Mouse (Mus musculus) G1E (cell line): ENCODE measurements around the gene Slc25a51. TPM values are rescaled to one million over a fixed set of nuclear protein-coding genes. Genes with fewer than 3 reads are reported as not detected.

ENCODE experiments used
- ATAC-seq: 2 replicates; pipeline ENCODE4 v1.8.0; 2016; ENCODE audit warnings: mild to moderate bottlenecking; ENCODE audit not compliant: insufficient number of reproducible peaks, poor library complexity, low FRiP score, severe bottlenecking; ENCODE audit errors: extremely low read depth
- DNase-seq: peaks from one replicate; pipeline ENCODE4 v3.0.0; 2012; ENCODE audit warnings: low spot score
- H3K27me3 ChIP-seq: 2 replicates; pipeline ENCODE4 v1.6.1; 2012; ENCODE audit warnings: mild to moderate bottlenecking, low read length, inconsistent platforms; ENCODE audit not compliant: insufficient read depth
- H3K36me3 ChIP-seq: replicated peaks from 2 replicates; pipeline ENCODE3; 2012; ENCODE audit warnings: mild to moderate bottlenecking, inconsistent platforms
- H3K4me1 ChIP-seq: 2 replicates; pipeline ENCODE4 v1.6.1; 2012; ENCODE audit warnings: low read depth, low read length, inconsistent platforms, mixed read lengths; ENCODE audit not compliant: insufficient read depth
- H3K4me3 ChIP-seq: 2 replicates; pipeline ENCODE4 v1.5.1; 2012; ENCODE audit warnings: low read depth, mild to moderate bottlenecking, inconsistent platforms, low read length, moderate library complexity, mixed read lengths
- H3K9me3 ChIP-seq: replicated peaks from 2 replicates; pipeline ENCODE4 v1.6.1; 2012; ENCODE audit warnings: inconsistent platforms
- CTCF ChIP-seq: IDR thresholded peaks from 2 replicates; pipeline ENCODE4 v1.5.1; 2012; ENCODE audit warnings: low read depth, low read length, inconsistent platforms, mixed read lengths
- GATA1 ChIP-seq: IDR thresholded peaks from 2 replicates; pipeline ENCODE4 v1.6.1; 2012; ENCODE audit warnings: borderline replicate concordance, low read length, inconsistent platforms, mixed read lengths
- GATA2 ChIP-seq: IDR thresholded peaks from 2 replicates; pipeline ENCODE4 v1.6.1; 2012; ENCODE audit warnings: low read depth, low read length, inconsistent platforms, borderline replicate concordance
- POLR2AphosphoS5 ChIP-seq: IDR thresholded peaks from 2 replicates; pipeline ENCODE4 v1.6.1; 2012; ENCODE audit warnings: low read depth, low read length, inconsistent platforms; ENCODE audit not compliant: insufficient replicate concordance
- TAL1 ChIP-seq: conservative IDR thresholded peaks from 2 replicates; pipeline ENCODE4 v1.6.1; 2012; ENCODE audit warnings: low read depth, low read length, inconsistent platforms, mixed read lengths
- polyA plus RNA-seq: library from polyadenylated mRNA; stranded (reverse); fragments of >175 nt; gene quantifications from 2 replicates; pipeline ENCODE4 v1.2.3, GENCODE M21; 2012
- total RNA-seq, 2 experiments: library from RNA; stranded (forward) in 1 of 2; stranded (reverse) in 1 of 2; fragments of 200-1000 nt in 1 of 2; fragments of >200 nt in 1 of 2; fragmentation: Nextera tagmentation in 1 of 2; gene quantifications; 2 replicates each; pipeline ENCODE4 v1.2.3; 2014 to 2017

Gene Slc25a51
- total and polyA plus RNA-seq, 3 experiments: 33.5 to 84.0 (median 46.4) TPM

- TF ChIP-seq CTCF (no peak), TAL1 (no peak), GATA1 (no peak), POLR2AphosphoS5 (no peak)
- ATAC-seq (no peak), DNase-seq (no peak)
- no peak overlapping the region for H3K4me3 ChIP-seq
- no peaks in the 10 kb centered on the region for H3K9me3 ChIP-seq
- peaks cover 17% of the 10 kb centered on the region for H3K4me1 ChIP-seq
- no peaks in the 10 kb centered on the region for H3K36me3 ChIP-seq
- peaks cover 49% of the 10 kb centered on the region for H3K27me3 ChIP-seq
These were observed 13.1 kb upstream of the Slc25a51 start for GRCm38 (mm10) chr4:45421519-45422260.

- Histone ChIP-seq H3K4me3 (no peak overlapping the region), H3K27me3 (peaks cover 50% of the 10 kb centered on the region), H3K4me1 (peaks cover 21% of the 10 kb centered on the region), H3K36me3 (no peaks in the 10 kb centered on the region), H3K9me3 (no peaks in the 10 kb centered on the region)
- DNase-seq (no peak), ATAC-seq (no peak)
- TF ChIP-seq POLR2AphosphoS5: no peak
- no peak for TF ChIP-seq GATA2
- TF ChIP-seq TAL1: no peak
- no peak for TF ChIP-seq GATA1
- TF ChIP-seq CTCF: no peak
These were observed 12.2 kb upstream of the Slc25a51 start for GRCm38 (mm10) chr4:45420733-45421132.

GRCm38 (mm10) chr4:45419051-45419450, 10.5 kb upstream of the Slc25a51 start:
- Histone ChIP-seq H3K9me3 (no peaks in the 10 kb centered on the region), H3K4me1 (peaks cover 21% of the 10 kb centered on the region), H3K4me3 (no peak overlapping the region), H3K36me3 (no peaks in the 10 kb centered on the region), H3K27me3 (peaks cover 56% of the 10 kb centered on the region)
- TF ChIP-seq POLR2AphosphoS5 (no peak), TAL1 (no peak), CTCF (no peak)
- no peak for ATAC-seq
- no peak for DNase-seq

- no peaks in the 10 kb centered on the region for H3K9me3 ChIP-seq
- no peak overlapping the region; the same call in 1 of the 2 replicates for H3K4me3 ChIP-seq
- no peak for TF ChIP-seq GATA2
- no peak for TF ChIP-seq TAL1
- DNase-seq: peak; percentile 62
- ATAC-seq: no peak
- H3K27me3 ChIP-seq: peaks cover 61% of the 10 kb centered on the region
- H3K4me1 ChIP-seq: peaks cover 21% of the 10 kb centered on the region
- no peaks in the 10 kb centered on the region for H3K36me3 ChIP-seq
These were observed 9.8 kb upstream of the Slc25a51 start for GRCm38 (mm10) chr4:45418229-45418950.

GRCm38 (mm10) chr4:45416314-45416713, 7.7 kb upstream of the Slc25a51 start:
- no peak for DNase-seq

GRCm38 (mm10) chr4:45413674-45414338, 5.2 kb upstream of the Slc25a51 start:
- no peaks in the 10 kb centered on the region for H3K9me3 ChIP-seq
- no peak for TF ChIP-seq POLR2AphosphoS5
- TF ChIP-seq GATA2: no peak
- TF ChIP-seq TAL1: no peak
- TF ChIP-seq GATA1: no peak
- TF ChIP-seq CTCF: no peak
- H3K27me3 ChIP-seq: peaks cover 57% of the 10 kb centered on the region
- H3K4me1 ChIP-seq: peaks cover 29% of the 10 kb centered on the region
- no peak for ATAC-seq
- H3K36me3 ChIP-seq: no peaks in the 10 kb centered on the region
- H3K4me3 ChIP-seq: no peak overlapping the region
- no peak for DNase-seq

More at GRCm38 (mm10) chr4:45416314-45416713, 7.7 kb upstream of the Slc25a51 start:
- no peak overlapping the region for H3K4me3 ChIP-seq
- H3K4me1 ChIP-seq: peaks cover 17% of the 10 kb centered on the region
- H3K36me3 ChIP-seq: no peaks in the 10 kb centered on the region
- peaks cover 66% of the 10 kb centered on the region for H3K27me3 ChIP-seq
- TF ChIP-seq POLR2AphosphoS5 (no peak), GATA1 (no peak), TAL1 (no peak), CTCF (no peak), GATA2 (no peak)
- no peak for ATAC-seq
- H3K9me3 ChIP-seq: no peaks in the 10 kb centered on the region
